Mouse (Mus musculus): ENCODE data around the gene Odf3l2.
A peak's percentile ranks its signal among the peaks of the same experiment; 100 is the strongest.

The Odf3l2 gene

GRCm38 (mm10) chr10:79670071-79670888, 24.7 kb upstream of the Odf3l2 start:
- DNase-seq: no peak

- peak; percentile 80 to 81 for DNase-seq
Measured at GRCm38 (mm10) chr10:79669576-79670057, 24.1 kb upstream of the Odf3l2 start.

GRCm38 (mm10) chr10:79668771-79669575, 23.4 kb upstream of the Odf3l2 start, which contains the start of gene Tpgs1:
Gene Tpgs1, plus strand, starts transcription at chr10:79669369.
- peak; percentile 90 to 91 for DNase-seq

- DNase-seq: no peak
Measured at GRCm38 (mm10) chr10:79668076-79668475, 22.5 kb upstream of the Odf3l2 start.

- no peak for DNase-seq
Measured at GRCm38 (mm10) chr10:79666493-79666892, 21.0 kb upstream of the Odf3l2 start.

GRCm38 (mm10) chr10:79665051-79665450, 19.5 kb upstream of the Odf3l2 start:
- no peak for DNase-seq

GRCm38 (mm10) chr10:79664131-79664665, 18.7 kb upstream of the Odf3l2 start, which contains the start of gene Madcam1:
Gene Madcam1, plus strand, starts transcription at chr10:79664559.
- peak; percentile 65 to 81 for DNase-seq

GRCm38 (mm10) chr10:79661861-79662260, 16.3 kb upstream of the Odf3l2 start:
- no peak for DNase-seq

- no peak for DNase-seq
Measured at GRCm38 (mm10) chr10:79660298-79660697, 14.8 kb upstream of the Odf3l2 start.

GRCm38 (mm10) chr10:79658829-79659228, 13.3 kb upstream of the Odf3l2 start:
- no peak for DNase-seq

GRCm38 (mm10) chr10:79654946-79655395, 9.4 kb upstream of the Odf3l2 start:
- no peak for DNase-seq

- DNase-seq: no peak
Measured at GRCm38 (mm10) chr10:79652789-79653188, 7.3 kb upstream of the Odf3l2 start.

- peak; percentile 49 to 75 for DNase-seq
Measured at GRCm38 (mm10) chr10:79649070-79649751, 3.7 kb upstream of the Odf3l2 start.

- peak; percentile 31 to 43 for DNase-seq
Measured at GRCm38 (mm10) chr10:79638486-79639204, 6.9 kb downstream of the Odf3l2 start.

GRCm38 (mm10) chr10:79637128-79638110, 8.1 kb downstream of the Odf3l2 start, which contains the start of gene Shc2:
Gene Shc2, minus strand, starts transcription at chr10:79637918.
- DNase-seq: peak in 1 of 2 experiments; percentile 24

GRCm38 (mm10) chr10:79636287-79636686, 9.3 kb downstream of the Odf3l2 start:
- DNase-seq: no peak

GRCm38 (mm10) chr10:79633006-79633777, 12.3 kb downstream of the Odf3l2 start:
- no peak for DNase-seq

GRCm38 (mm10) chr10:79631432-79631831, 14.1 kb downstream of the Odf3l2 start:
- DNase-seq: no peak

GRCm38 (mm10) chr10:79628377-79628776, 17.2 kb downstream of the Odf3l2 start:
- no peak for DNase-seq

- no peak for DNase-seq
Measured at GRCm38 (mm10) chr10:79626156-79626555, 19.4 kb downstream of the Odf3l2 start.

All from lung, postnatal 4 days (tissue).